Mouse (Mus musculus) T-helper 2 cell (primary cell): ENCODE results near the gene Ctsa.

Experiments used
- in situ Hi-C: fragments of 300-600 bp; cut with MboI, MseI; formaldehyde crosslinking; loops from one replicate; pipeline ENCODE4 v1.15.1; 2025; ENCODE audit warnings: high pct_unique_total_duplicates

Ctsa gene

DNA sequence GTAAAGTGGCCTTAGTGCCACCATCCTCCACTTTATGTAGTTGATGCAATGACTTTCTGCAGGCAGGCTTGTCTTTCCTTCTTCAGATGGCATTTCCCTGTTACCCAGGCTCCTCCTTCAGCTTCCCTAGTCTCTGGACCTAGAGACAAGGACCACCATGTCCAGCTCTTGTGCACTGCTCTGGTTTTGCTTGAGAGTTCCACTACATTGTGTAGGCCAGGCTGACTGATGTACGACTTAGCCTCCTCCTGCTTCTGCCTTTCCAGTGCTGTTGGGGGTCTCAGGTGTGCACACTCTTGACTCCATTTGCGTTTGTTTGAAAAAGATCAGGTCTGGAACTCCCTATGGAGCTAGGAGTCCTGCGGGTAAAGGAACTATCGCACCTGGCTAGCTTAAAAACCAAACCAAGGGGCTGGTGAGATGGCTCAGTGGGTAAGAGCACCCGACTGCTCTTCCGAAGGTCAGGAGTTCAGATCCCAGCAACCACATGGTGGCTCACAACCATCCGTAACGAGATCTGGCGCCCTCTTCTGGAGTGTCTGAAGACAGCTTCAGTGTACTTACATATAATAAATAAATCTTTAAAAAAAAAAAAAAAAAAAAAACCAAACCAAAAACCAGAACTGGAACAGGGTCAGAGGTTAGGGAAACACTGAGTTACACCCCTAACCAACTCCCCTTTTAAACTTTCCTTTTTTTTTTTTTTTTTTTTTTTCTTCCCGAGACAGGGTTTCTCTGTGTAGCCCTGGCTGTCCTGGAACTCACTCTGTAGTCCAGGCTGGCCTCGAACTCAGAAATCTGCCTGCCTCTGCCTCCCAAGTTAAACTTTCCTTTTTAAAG, 44.9 kb downstream of the Ctsa start:
- in situ Hi-C loops = loop anchor here (5.0 kb wide), 1 partner anchor 35 kb away; the partner anchor contains the start of gene Zfp335

DNA sequence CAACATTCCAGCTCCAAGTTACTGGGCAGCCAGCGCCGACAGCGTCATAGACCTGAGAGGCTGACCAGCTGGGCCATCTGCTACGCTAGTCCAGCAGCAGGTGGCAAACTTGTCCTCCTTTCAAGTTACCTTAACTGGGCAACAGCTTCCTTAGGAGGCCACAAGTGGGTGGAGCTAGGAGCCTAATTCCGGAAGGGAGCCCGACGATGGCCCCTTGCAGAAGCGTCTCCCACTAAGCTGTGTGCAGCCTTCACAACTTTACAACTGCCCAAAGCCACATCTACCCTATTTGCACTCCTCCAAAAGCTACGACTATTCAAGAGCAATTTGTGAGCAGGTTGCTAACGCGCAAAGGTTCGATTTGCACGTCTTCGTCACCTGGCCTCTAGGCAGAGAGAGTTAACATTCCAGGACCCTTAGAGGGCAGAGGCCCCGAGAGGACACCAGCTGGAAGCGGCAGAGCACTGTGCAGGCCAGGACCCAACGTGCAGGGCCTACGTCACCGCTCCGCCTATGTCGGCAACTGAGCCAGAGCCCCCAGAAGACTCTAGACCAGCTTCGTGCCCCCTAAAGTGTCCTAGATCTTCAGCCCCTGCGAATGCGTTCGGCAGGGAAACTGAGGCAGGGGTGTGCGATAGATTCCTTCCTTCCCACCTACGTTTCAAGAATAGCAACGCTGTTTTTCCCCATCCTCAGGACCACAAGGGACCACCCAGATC, 46.0 kb downstream of the Ctsa start:
- in situ Hi-C loops = loop anchor here (5.0 kb wide), 1 partner anchor 34 kb away; the partner anchor contains the start of gene Zfp335

DNA sequence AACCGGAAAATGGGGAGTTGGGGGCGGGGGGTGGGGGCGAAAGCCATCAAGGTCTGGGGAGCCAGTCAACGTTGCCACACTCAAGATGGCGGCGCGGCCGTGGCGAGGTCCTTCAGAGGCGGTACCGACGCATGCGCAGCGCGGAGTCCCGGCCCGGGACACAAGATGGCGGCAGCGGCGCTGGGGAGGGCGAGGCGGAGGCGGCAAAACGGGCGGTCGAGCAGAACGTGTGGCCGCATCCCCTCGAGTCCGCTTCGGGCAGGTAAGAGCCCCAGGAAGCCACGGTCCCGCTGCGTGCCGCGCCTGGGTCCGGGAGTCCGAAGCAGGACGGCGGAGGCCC, 46.5 kb downstream of the Ctsa start, which contains the start of gene Pcif1:
Gene Pcif1, plus strand, starts transcription at position 77 of the 340 bp plus-strand sequence.
- in situ Hi-C loops = loop anchor here (5.0 kb wide), 1 partner anchor 33 kb away; the partner anchor contains the start of gene Zfp335

DNA sequence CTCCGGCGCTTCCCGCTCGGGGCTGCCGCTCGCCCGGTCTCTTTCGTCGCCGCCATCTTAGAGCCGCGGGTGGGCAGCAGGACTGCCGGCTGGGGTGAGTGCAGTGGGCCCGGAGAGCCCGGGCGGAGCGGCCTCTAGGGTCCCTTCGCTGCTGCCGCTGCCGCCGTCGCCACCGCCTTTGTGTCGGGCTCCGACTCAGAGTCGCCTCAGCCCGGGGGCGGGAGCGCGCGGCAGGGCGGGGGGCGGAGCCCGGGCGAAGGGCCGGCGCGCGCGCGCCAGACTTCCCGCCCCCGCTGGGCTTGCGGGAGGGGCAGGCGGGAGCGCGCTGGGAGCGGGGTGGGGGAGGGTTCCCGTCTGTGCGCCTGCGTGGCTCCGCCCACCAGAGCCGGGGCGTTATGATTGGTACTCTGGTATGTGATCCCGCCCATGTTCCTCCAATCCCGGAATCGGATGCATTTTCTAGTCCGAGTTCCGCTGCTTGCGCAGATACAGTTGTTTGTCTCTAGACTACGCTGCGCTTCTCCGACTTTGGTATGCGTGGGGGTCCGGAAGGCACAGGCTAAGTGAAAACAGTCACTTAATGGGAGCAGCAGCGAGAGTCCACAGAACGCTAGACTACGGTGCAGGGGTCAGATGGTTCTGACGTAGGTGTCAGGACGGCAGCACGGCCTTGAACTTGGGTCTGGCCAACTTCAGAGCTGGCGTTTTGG, 47.0 kb downstream of the Ctsa start:
- in situ Hi-C loops = loop anchor here (5.0 kb wide), 1 partner anchor 33 kb away; the partner anchor contains the start of gene Zfp335

DNA sequence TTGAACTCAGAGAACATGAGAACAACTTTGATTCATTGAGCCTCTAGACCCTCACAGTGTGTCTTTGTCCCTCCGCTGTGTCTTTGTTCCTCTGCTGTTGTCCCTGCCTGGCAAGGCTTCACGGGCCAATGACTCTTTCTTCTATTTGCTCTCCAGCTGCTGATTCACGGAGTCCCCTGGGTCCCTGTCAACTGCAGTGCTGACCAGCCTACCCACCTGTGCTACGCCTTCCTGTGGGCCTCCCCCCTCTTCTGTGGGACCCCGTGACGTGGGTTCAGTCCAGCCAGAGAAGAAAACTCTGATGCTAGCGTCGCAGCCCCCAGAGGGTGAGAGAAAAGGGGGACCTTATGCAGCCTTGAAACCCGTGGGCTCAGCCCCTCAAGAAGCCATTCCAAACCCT, 49.9 kb downstream of the Ctsa start:
- in situ Hi-C loops = no loop called here

DNA sequence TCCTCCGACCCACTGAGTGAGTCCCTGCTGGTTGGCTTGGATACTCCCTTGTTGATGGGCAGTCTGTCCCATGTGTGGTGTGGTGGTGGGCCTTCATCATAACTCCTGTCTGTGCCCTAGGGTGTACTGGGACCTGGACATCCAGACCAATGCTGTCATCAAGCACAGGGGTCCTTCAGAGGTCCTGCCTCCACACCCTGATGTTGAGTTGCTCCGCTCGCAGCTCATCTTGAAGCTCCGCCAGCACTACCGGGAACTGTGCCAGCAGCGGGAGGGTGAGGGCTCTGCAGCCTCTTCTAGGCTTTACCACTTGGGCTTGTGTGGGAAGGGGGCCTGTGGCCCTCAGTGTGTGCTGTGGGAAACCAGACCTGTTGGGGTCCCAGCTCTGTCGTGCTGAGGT, 53.1 kb downstream of the Ctsa start:
- in situ Hi-C loops = no loop called here

DNA sequence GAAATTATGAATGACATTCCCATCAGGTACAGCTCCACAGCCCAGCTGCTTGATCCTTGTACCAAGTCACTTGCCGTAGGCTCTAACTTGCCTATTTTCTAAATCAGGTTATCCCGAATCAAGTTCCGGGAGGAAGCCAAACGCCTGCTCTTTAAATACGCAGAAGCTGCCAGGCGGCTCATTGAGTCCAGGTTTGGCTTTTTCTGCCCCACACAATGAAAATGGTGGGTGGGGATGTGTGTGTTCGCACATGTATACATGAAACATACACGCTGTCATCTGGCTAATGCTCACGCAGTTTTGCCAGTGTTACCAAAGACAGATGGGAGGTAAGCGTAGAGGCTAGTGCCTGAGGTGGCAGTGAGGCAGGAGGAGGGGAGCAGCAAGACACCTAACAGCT, 53.9 kb downstream of the Ctsa start:
- in situ Hi-C loops = no loop called here

DNA sequence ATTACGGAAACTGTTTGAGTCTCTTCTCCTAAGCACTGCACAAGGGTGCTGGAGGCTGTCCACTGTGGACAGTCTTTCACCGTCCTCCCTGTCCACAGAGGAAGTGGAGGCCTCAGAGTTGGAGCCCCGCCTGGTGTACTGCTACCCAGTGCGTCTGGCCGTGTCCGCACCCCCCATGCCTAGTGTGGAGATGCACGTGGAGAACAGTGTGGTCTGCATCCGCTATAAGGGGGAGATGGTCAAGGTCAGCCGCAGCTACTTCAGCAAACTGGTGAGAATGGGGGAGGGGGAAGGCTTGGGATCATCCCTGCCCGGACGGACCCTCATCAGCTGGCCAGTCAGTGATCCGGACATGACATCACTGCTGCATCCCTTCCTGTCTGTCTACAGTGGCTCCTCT, 56.3 kb downstream of the Ctsa start:
- in situ Hi-C loops = no loop called here

DNA sequence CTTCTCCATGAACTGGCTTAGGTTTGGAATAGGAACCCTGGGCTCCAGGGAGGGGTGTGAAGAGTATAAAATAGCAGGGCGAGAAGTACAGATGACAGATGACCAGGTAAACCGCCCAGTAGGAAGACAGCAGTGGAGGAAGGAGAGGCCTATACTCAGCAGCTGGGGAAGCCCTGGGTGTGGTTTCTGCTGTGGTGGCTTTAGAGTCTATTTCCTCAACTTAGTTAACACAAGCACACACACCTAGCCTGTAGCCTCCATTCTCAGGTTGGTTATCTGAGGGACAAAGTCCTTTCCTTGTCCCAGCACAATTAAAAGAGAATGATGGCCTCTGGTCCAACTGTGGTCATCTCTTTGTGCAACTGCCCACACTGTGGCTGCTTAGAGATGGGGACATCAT, 57.3 kb downstream of the Ctsa start:
- in situ Hi-C loops = no loop called here
